Mouse (Mus musculus) kidney, postnatal 10 days (tissue): ENCODE measurements around the gene Hoxd12.

ENCODE experiments used
- DNase-seq: peaks from one replicate; pipeline ENCODE4 v3.0.0; 2021; ENCODE audit warnings: mixed read lengths

The Hoxd12 gene

DNA sequence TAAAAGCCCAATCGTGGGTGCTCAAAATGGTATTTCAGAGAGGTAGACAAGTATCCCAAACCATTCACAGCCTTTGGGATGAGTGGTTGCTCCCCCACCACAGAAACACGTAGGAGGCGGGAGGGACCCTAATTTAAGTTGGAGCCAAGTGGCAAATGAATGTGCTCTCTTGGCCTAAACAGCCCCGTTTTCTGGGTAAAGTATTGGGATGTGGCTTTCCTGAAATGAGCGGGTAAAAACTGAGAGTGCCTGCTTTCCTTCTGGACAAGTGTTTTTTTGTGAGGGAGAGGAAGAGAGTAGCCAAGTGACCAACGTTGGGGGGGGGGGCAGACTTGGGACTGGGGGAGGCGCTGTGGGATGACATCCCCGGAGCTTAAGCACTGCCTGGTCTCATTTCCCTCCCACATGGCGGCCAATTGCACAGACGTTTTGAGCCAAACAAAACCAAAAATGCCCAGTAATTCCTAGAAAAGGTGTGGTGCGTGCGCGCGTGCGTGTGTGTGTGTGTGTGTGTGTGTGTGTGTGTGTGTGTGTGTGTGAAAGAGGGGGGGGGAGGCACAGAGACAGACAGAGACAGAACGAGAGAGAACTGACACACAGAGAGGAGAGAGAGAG, 36.2 kb downstream of the Hoxd12 start:
- DNase-seq: peak; percentile 65

DNA sequence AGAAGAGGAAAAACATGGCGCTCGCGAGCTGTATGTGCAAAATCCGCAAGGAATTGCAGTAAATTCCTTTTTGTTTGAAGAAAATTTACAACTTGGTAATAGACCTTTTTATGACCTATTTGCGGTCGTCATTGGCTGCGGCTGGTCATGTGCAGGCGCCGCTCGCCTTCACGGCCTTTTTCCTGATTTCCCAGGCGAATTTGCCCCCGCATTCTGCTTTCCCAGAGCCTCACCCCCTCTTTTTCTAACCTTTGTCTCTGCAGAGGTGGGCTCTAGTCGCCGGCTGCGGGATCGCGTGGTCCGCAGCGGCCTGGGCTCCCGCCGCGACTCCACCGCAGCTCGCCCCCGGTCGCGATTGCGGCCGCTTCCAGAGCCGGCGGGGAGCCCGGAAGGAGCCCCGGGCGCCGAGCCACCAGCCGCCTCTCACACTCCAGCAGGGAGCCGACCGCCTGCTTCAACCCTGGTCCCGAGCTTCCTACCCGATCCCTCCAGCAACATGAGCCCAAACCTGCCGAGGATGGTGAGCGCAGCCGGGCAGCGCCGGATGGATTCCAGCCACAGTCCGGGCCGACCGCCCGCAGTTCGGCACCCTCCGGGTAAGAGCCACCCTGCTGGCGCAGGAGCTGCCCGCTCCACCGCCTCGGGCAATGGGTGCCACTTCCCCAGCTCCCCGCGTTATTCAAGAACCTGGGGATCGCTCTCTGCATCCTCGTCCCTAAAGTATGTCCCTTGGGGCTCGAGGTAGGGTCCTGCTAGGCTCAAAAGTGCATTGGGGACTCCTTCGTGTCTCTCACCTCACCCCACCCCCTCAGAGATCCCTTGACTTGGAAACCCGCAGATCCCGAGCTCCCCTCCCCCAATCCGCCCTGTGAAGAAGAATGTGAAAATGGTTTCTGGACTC, 37.2 kb downstream of the Hoxd12 start, which contains the start of the genes Hoxd3 and Hoxd4:
Gene Hoxd3, plus strand, starts transcription at position 207 of the 901 bp plus-strand sequence.
Gene Hoxd4, plus strand, starts transcription at position 209 of the 901 bp plus-strand sequence.
- DNase-seq: peak; percentile 83

DNA sequence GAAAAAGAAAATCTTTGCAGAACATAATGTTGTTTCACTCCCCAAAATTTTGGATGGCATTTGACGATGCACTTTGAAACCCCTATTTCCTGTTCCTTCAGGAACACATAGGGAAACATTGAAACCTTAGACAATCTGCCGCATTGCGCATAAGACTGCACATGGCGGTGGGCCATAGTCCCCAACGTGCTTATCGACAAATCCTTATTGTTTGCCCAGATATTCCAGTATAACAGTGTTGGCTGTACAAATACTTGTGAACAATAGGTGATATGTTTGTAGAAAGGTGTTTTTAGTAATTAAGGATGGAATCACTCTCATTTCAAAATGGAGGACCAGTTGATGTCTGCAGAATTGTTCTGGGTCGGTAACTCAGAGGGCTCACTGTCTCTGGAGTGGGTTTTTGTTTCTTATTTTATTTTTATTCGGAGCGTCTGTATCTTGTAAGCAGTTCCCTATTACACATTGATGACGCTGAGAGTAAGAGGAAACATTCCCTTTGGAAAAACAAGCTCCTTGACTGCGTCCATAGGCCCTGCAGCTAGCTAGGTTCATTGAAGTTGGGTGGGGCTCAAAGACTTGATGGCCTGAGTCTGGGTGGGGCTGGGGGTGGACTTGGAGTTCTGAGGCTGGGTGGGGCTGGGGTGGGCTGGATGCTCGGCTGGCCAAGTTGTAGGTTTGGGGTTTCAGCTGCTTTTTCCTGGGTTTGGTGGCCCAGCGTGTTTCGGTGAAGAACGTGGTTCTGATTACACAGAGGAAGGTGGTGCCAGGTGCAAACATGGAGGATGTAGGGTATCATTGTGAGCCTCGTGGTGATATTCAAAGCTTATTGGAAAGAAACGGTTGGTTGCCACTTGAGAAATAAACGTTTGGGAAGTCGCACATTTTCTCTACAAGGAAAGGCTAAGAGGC, 38.7 kb downstream of the Hoxd12 start:
- DNase-seq: peak; percentile 33

DNA sequence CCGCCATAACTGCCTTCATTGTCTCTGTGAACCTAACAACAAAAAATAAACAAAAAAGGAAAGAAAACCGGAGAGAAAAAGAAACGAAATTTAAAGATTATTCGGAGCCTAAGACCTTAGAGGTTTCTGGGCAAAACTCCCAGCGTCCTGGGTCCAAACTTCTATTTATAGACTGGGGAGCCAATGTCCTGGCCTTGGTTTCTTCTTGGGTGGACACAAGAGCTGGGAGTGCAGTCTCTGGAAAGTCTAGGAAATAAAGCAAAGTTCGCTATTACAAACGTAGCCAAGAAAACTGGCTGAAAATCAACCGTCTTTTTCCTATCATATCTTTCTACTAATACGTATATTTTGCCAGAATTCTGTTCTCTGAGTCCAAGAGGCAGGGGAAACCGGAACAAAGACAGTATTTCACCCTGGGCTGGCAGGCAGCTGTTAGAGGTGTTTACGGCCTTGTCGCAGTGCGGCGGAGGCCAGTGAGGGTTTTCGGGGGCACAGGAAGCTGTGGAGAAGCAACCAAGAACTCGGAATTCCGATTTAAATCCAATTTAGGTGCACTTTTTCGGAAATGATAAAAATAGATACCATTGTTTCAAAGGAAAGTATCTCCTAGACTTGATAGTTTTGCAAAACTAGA, 39.5 kb downstream of the Hoxd12 start:
- peak; percentile 56 for DNase-seq

DNA sequence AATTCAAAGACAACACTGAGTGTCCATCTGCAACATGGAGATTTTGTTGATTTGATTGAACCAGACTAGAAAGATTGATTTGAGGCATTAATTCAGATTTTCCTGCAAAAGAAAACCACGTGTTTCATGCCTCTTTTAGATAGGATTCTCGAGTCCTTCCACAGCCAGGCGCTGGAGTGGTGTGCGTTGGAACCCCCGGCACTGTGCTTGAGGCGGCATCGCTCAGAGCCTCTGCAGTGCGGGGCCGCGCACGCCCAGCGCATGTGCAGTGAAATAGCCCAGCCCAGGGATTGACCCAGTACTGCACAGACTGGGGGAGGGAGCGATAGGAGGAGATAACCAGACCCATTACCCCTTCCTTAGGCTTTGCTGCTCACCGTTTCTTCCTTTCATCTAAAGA, 40.1 kb downstream of the Hoxd12 start:
- peak; percentile 79 for DNase-seq

GRCm38 (mm10) chr2:74715504-74716241, 40.9 kb downstream of the Hoxd12 start:
- DNase-seq: peak; percentile 98

GRCm38 (mm10) chr2:74720384-74720783, 45.6 kb downstream of the Hoxd12 start:
- DNase-seq: no peak

- DNase-seq: no peak
Measured at GRCm38 (mm10) chr2:74720955-74721491, 46.2 kb downstream of the Hoxd12 start.

GRCm38 (mm10) chr2:74721882-74722281, 47.1 kb downstream of the Hoxd12 start:
- DNase-seq: peak; percentile 65

DNA sequence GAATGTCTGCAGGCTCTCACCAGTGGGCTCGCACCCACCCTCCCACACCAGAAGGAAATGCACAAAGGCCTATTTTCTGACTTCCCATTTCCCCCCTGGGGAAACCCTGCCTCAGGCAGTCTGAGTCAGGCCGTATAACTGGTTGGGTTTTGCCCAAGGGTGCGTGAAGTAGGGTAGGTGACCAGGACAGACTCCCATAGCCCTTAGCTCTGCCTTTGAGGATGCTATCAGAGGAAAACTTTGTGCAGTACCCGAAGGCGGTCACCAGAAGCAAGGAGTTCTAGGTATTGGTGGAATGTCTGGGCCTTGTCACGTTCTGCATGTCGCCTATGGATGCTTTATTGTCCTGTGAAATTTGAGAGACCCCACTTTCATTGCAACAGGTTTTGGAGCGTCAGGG, 48.1 kb downstream of the Hoxd12 start:
- DNase-seq: no peak

- DNase-seq: peak; percentile 80
Measured at GRCm38 (mm10) chr2:74724244-74725015, 49.6 kb downstream of the Hoxd12 start.

DNA sequence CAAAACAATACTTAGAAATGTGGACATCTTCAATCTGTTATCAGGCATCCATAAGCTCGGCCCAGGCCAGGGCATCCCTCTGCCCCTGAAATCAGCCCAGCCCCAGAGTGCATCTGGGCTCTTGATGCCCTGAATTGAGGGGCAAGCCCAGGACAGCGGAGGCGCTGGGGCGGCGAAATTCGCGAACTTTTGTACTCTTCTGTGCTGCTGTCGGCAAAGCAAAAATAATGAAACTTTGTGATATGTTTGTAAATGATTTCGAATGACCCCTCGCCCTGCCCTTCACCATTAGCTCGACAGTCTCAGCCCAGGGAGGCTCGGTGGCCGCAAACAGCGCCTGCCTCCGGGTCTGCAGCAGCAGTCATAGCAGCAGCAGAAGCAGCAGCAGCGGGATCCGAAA, 50.4 kb downstream of the Hoxd12 start:
- DNase-seq: peak; percentile 27

- DNase-seq: no peak
Measured at GRCm38 (mm10) chr2:74726551-74726950, 51.7 kb downstream of the Hoxd12 start, which contains the start of gene Gm28230. Gene Gm28230 (plus strand): TSS chr2:74726728.

DNA sequence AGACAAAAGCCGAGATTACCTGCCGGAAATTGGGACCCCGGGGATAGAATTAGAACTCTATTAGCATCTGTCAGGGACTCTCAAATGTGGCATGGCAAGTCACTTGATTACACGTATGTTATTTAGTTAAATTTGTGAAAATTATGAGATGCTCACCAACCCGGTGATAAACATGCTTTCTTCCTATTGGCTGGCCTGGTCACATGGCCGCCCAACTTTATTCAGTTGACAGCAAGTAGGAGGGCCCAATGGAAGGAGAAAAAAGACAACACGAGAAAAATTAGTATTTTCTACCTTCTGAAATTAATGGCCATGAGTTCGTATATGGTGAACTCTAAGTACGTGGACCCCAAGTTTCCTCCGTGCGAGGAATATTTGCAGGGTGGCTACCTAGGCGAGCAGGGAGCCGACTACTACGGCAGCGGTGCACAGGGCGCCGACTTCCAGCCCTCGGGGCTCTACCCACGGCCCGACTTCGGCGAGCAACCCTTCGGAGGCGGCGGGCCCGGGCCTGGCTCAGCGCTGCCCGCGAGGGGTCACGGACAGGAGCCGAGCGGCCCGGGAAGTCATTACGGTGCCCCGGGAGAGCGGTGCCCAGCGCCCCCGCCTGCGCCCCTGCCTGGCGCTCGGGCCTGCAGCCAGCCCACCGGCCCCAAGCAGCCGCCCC, 52.3 kb downstream of the Hoxd12 start:
- DNase-seq: no peak
